Mouse (Mus musculus) E14TG2a.4 (cell line): ENCODE data around the gene Gadl1.
A peak's percentile ranks its signal among the peaks of the same experiment; 100 is the strongest.

Source experiments
- CTCF ChIP-seq: conservative IDR thresholded peaks from 2 replicates; pipeline ENCODE4 v1.5.1; 2014; ENCODE audit warnings: low read length
- NANOG ChIP-seq: IDR thresholded peaks from 2 replicates; pipeline ENCODE4 v1.6.1; 2014; ENCODE audit warnings: borderline replicate concordance, low read length, mixed read lengths
- POU5F1 ChIP-seq: IDR thresholded peaks from 2 replicates; pipeline ENCODE4 v1.6.1; 2014; ENCODE audit warnings: low read length, borderline replicate concordance

- peak; percentile 70 for TF ChIP-seq CTCF
- TF ChIP-seq NANOG, result no peak
- TF ChIP-seq POU5F1, result no peak
Measured at GRCm38 (mm10) chr9:115937915-115938314, 28.7 kb downstream of the Gadl1 start.
